Mouse (Mus musculus): Measurements from ENCODE around the gene Ccdc141. TPM values are rescaled to one million over a fixed set of nuclear protein-coding genes. Genes with fewer than 3 reads are reported as not detected.

Gene Ccdc141
- polyA plus RNA-seq, 1 experiment, result 3.8 TPM

DNA sequence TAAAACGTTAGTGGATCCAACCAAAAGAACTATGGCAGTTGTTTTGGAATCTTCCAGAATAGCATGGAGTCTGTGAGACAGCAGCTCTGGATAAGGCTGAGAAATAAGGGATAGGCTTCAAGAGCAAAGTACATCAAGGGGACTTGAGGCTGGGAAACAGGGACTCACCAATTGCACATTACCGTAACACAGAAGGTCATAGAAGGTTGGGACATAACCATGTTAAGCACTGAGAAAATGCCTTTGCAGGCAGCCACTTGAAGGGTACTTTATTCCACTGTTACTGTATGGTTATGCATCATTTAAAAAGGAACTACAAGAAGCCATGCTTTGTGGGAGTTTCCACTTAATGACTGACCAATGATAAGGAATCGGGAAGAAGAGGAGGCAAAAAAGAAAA lies 71.7 kb downstream of the Ccdc141 start:
- no peak for TF ChIP-seq POLR2A (IDR thresholded peaks at IDR 0.05; ENCODE audit: control insufficient read depth, extremely low read depth, insufficient read depth, low read length, poor library complexity)
- no peak for TF ChIP-seq CTCF (IDR thresholded peaks at IDR 0.05; ENCODE audit: borderline replicate concordance, control insufficient read depth, extremely low read depth, insufficient read depth, low read length, poor library complexity)
- Histone ChIP-seq H3K36me3 (ENCODE audit: control insufficient read depth, insufficient read depth, low read length) (no peaks in the 10 kb centered on the region), H3K27ac (ENCODE audit: control insufficient read depth, insufficient read depth, low read length) (no peak overlapping the region), H3K4me3 (ENCODE audit: control insufficient read depth, insufficient read depth, low read length) (no peak overlapping the region), H3K4me1 (replicated peaks; ENCODE audit: control insufficient read depth, insufficient read depth, low read length) (no peaks in the 10 kb centered on the region), H3K27me3 (ENCODE audit: control insufficient read depth, insufficient read depth, low read length) (no peaks in the 10 kb centered on the region)
- 92% methylated on average over 3 of the region's 3 CpGs for WGBS
- no peak for DNase-seq

DNA sequence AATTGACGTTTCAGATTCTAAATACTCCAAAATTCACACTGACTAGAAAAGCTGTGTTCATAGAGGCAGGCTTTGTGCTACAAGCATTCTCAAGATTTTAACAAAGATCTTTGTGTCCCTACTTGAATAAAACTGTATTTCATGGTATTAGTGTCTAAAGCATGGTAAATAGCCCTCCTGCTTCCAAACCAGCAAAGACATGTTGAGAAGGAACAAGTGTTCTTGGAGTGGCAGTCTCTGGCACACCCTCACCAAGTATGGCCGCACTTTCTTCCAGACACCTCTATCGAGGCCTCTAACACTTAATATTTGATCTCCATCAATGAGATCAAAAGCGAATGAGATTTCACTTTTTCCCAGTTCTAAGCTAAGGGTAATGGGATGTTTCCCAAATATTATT lies 78.7 kb downstream of the Ccdc141 start:
- TF ChIP-seq POLR2A (IDR thresholded peaks at IDR 0.05; ENCODE audit: control insufficient read depth, extremely low read depth, insufficient read depth, low read length, poor library complexity) (no peak), CTCF (IDR thresholded peaks at IDR 0.05; ENCODE audit: borderline replicate concordance, control insufficient read depth, extremely low read depth, insufficient read depth, low read length, poor library complexity) (no peak)
- H3K4me3 ChIP-seq (ENCODE audit: control insufficient read depth, insufficient read depth, low read length), result no peak overlapping the region
- H3K36me3 ChIP-seq (ENCODE audit: control insufficient read depth, insufficient read depth, low read length), result no peaks in the 10 kb centered on the region
- H3K27ac ChIP-seq (ENCODE audit: control insufficient read depth, insufficient read depth, low read length), result no peak overlapping the region
- no peaks in the 10 kb centered on the region for H3K27me3 ChIP-seq (ENCODE audit: control insufficient read depth, insufficient read depth, low read length)
- WGBS, result 94% methylated on average over 4 of the region's 4 CpGs
- DNase-seq, result no peak
- no peaks in the 10 kb centered on the region for H3K4me1 ChIP-seq (replicated peaks; ENCODE audit: control insufficient read depth, insufficient read depth, low read length)

DNA sequence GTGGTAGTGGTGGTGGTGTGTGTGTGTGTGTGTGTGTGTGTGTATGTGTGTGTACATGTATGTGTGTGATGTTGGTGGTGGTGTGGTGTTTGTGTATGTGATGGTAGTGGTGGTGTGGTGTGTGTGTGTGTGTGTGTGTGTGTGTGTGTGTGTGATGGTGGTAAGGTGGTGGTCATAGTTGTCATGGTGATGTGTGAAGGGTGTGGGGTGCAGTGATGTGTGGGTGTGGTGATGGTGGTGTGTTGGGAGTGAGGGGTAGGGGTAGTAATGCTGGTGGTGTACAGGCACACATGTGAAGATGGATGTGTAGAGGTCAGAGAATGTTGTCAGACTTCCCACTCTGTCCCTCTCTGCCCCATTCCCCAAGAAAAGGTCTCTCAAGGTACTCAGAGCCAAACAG lies 85.1 kb downstream of the Ccdc141 start:
- Histone ChIP-seq H3K36me3 (ENCODE audit: control insufficient read depth, insufficient read depth, low read length) (no peaks in the 10 kb centered on the region), H3K27me3 (ENCODE audit: control insufficient read depth, insufficient read depth, low read length) (no peaks in the 10 kb centered on the region), H3K4me1 (replicated peaks; ENCODE audit: control insufficient read depth, insufficient read depth, low read length) (no peaks in the 10 kb centered on the region), H3K4me3 (ENCODE audit: control insufficient read depth, insufficient read depth, low read length) (no peak overlapping the region), H3K27ac (ENCODE audit: control insufficient read depth, insufficient read depth, low read length) (no peak overlapping the region)
- TF ChIP-seq POLR2A (IDR thresholded peaks at IDR 0.05; ENCODE audit: control insufficient read depth, extremely low read depth, insufficient read depth, low read length, poor library complexity), result no peak
- no peak for TF ChIP-seq CTCF (IDR thresholded peaks at IDR 0.05; ENCODE audit: borderline replicate concordance, control insufficient read depth, extremely low read depth, insufficient read depth, low read length, poor library complexity)
- DNase-seq, result no peak

DNA sequence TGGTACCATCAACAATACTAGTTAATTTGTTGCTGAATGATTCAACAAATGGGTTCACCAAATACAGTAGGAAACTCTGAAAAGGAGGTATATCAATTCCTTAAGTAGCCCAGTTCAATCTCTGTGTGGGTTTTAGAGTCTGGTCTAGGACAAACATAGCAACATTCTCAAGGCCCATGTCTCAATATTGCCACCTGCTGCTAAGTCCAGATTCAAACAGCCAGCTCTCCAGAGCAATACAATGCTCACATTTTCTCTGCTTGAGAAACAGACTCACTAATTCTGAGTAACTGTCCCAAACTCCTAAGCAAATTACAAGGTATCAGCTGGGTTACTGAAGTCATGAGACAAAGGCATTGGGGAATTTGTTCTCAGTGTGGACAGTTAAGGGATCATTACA lies 85.8 kb downstream of the Ccdc141 start:
- no peak overlapping the region for H3K4me3 ChIP-seq (ENCODE audit: control insufficient read depth, insufficient read depth, low read length)
- no peak for TF ChIP-seq POLR2A (IDR thresholded peaks at IDR 0.05; ENCODE audit: control insufficient read depth, extremely low read depth, insufficient read depth, low read length, poor library complexity)
- no peak for TF ChIP-seq CTCF (IDR thresholded peaks at IDR 0.05; ENCODE audit: borderline replicate concordance, control insufficient read depth, extremely low read depth, insufficient read depth, low read length, poor library complexity)
- H3K27ac ChIP-seq (ENCODE audit: control insufficient read depth, insufficient read depth, low read length), result no peak overlapping the region
- H3K27me3 ChIP-seq (ENCODE audit: control insufficient read depth, insufficient read depth, low read length), result no peaks in the 10 kb centered on the region
- DNase-seq, result no peak
- H3K36me3 ChIP-seq (ENCODE audit: control insufficient read depth, insufficient read depth, low read length), result no peaks in the 10 kb centered on the region
- no peaks in the 10 kb centered on the region for H3K4me1 ChIP-seq (replicated peaks; ENCODE audit: control insufficient read depth, insufficient read depth, low read length)

DNA sequence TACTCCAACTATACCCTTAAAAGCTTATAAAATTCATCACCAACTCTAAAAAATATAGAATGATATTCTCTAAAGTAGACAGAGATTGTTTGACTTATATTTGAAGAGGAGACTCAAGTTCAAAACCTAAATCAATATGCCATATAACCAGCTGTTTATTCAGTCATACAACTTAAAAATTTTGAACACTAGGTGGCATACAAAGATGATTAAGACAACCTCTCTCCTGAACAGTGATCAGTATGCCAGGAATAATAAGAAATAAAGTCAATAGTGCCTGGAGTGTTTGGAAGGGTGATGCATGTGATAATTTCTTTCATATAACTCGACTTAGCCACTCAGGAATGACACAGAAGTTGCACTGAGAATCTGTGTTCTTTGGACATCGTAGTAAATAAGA lies 89.3 kb downstream of the Ccdc141 start:
- DNase-seq, result no peak
- H3K36me3 ChIP-seq (ENCODE audit: control insufficient read depth, insufficient read depth, low read length), result no peaks in the 10 kb centered on the region
- TF ChIP-seq POLR2A (IDR thresholded peaks at IDR 0.05; ENCODE audit: control insufficient read depth, extremely low read depth, insufficient read depth, low read length, poor library complexity), result no peak
- no peak for TF ChIP-seq CTCF (IDR thresholded peaks at IDR 0.05; ENCODE audit: borderline replicate concordance, control insufficient read depth, extremely low read depth, insufficient read depth, low read length, poor library complexity)
- WGBS, result 81% methylated on average over 2 of the region's 2 CpGs
- no peaks in the 10 kb centered on the region for H3K4me1 ChIP-seq (replicated peaks; ENCODE audit: control insufficient read depth, insufficient read depth, low read length)
- no peak overlapping the region for H3K4me3 ChIP-seq (ENCODE audit: control insufficient read depth, insufficient read depth, low read length)
- H3K27me3 ChIP-seq (ENCODE audit: control insufficient read depth, insufficient read depth, low read length), result no peaks in the 10 kb centered on the region
- no peak overlapping the region for H3K27ac ChIP-seq (ENCODE audit: control insufficient read depth, insufficient read depth, low read length)

DNA sequence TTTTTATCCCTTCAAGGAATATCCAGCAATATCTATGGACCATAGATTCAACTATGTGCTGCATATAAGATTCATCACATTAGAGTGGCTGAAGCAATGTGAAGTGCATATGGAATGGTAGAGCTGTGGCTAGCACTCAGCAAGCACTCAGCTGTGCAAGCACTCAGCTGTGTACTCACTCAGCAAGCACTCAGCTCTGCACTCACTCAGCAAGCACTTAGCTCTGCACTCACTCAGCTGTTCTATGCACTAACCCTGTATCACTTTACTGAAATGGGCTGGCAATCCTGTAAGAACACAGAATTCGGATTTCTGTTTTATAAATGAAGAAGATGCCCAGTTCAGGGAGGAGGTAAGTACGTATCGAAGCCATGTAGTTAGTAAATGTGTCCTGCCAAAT lies 89.8 kb downstream of the Ccdc141 start:
- WGBS, result 93% methylated on average over 3 of the region's 3 CpGs
- no peak overlapping the region for H3K4me3 ChIP-seq (ENCODE audit: control insufficient read depth, insufficient read depth, low read length)
- no peaks in the 10 kb centered on the region for H3K27me3 ChIP-seq (ENCODE audit: control insufficient read depth, insufficient read depth, low read length)
- TF ChIP-seq POLR2A (IDR thresholded peaks at IDR 0.05; ENCODE audit: control insufficient read depth, extremely low read depth, insufficient read depth, low read length, poor library complexity) (no peak), CTCF (IDR thresholded peaks at IDR 0.05; ENCODE audit: borderline replicate concordance, control insufficient read depth, extremely low read depth, insufficient read depth, low read length, poor library complexity) (no peak)
- no peaks in the 10 kb centered on the region for H3K4me1 ChIP-seq (replicated peaks; ENCODE audit: control insufficient read depth, insufficient read depth, low read length)
- no peak overlapping the region for H3K27ac ChIP-seq (ENCODE audit: control insufficient read depth, insufficient read depth, low read length)
- no peak for DNase-seq
- no peaks in the 10 kb centered on the region for H3K36me3 ChIP-seq (ENCODE audit: control insufficient read depth, insufficient read depth, low read length)

DNA sequence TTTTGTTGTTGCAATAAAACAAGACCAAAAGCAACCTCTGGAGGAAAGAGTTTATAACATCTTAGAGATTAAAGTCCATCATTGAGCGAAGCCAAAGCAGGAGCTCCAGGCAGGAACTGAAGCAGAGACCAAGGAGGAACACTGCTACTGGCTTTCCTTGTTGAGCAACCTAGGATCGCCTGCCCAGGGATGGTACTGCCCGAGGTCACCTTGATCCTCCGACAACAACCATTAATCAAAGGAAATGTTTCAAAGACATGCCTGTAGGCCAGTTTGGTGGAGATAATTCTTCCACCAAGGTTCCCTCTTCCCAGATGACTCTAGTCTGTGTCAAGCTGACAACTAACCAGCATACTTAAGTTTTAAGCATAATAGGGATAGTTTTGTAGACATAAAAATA lies 91.7 kb downstream of the Ccdc141 start:
- 97% methylated on average over 4 of the region's 4 CpGs for WGBS
- TF ChIP-seq POLR2A (IDR thresholded peaks at IDR 0.05; ENCODE audit: control insufficient read depth, extremely low read depth, insufficient read depth, low read length, poor library complexity), result no peak
- no peak for TF ChIP-seq CTCF (IDR thresholded peaks at IDR 0.05; ENCODE audit: borderline replicate concordance, control insufficient read depth, extremely low read depth, insufficient read depth, low read length, poor library complexity)
- Histone ChIP-seq H3K36me3 (ENCODE audit: control insufficient read depth, insufficient read depth, low read length) (no peaks in the 10 kb centered on the region), H3K4me1 (replicated peaks; ENCODE audit: control insufficient read depth, insufficient read depth, low read length) (no peaks in the 10 kb centered on the region), H3K4me3 (ENCODE audit: control insufficient read depth, insufficient read depth, low read length) (no peak overlapping the region), H3K27me3 (ENCODE audit: control insufficient read depth, insufficient read depth, low read length) (no peaks in the 10 kb centered on the region), H3K27ac (ENCODE audit: control insufficient read depth, insufficient read depth, low read length) (no peak overlapping the region)
- DNase-seq, result no peak
